Mouse (Mus musculus) adrenal gland, postnatal 36 days (tissue): ENCODE data around the gene H2-Ob. TPM values are rescaled to one million over a fixed set of nuclear protein-coding genes. Genes with fewer than 3 reads are reported as not detected.

ENCODE experiments used
- DNase-seq, 2 experiments: peaks; one replicate each; pipeline ENCODE4 v3.0.0; 2021; ENCODE audit warnings: mixed read lengths in 1 of 2
- total RNA-seq, 2 experiments: library from RNA; stranded (reverse); gene quantifications; 2 replicates each; pipeline ENCODE4 v1.2.3; 2021

Gene H2-Ob
- total RNA-seq, 2 experiments from 2014 or later: 0.33 to 0.73 TPM

DNA sequence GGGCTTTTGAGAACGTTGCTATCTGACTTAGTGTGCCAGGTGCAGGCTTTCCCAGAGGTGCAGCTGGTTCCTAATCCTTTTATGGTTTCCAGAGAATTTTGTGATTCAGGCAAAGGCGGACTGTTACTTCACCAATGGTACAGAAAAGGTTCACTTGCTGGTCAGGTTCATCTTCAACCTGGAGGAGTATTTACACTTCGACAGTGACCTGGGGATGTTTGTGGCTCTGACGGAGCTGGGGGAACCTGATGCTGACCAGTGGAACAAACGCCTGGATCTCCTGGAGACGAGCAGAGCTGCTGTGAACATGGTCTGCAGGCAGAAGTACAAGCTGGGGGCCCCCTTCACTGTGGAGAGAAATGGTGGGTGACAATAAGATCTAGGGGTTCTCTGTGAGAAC is 2.2 kb downstream of the H2-Ob start:
- DNase-seq: no peak

DNA sequence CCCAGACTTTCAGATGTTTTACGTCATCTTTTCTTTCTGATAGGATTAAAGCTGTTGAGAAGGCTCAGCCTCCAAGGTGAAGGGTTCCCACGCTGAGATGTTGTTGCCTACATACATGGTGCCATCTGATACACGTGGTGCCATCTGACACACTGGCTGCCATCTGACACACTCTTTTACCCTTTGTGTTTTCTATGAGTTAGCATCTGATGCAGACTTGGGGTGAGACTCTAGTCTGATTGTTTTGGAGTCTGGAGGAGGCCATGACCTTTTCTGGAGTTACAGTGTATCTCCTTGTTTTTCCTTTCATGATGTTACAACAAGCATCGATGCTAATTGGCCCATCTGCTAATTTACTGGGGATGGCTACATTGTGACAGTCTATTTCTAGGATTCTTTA is 6.0 kb downstream of the H2-Ob start:
- DNase-seq: no peak

DNA sequence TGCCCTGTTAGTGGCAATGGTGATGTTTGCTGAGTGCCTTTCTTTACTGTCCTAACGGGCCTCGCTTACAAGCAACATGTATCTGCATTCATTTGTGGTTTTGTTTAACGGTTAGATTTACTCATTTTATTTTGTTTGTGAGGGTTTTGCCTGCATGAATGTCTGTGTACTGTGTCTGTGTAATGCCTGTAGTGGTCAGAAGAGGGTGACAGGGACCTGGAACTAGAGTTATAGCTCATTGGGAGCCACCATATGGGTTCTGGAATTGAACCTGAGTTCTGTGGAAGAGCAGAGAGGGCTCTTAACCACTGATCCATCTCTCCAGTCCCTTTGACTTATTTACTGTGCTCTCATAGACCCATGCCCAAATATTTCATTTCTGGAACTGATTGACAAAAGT is 8.3 kb downstream of the H2-Ob start:
- DNase-seq: no peak

DNA sequence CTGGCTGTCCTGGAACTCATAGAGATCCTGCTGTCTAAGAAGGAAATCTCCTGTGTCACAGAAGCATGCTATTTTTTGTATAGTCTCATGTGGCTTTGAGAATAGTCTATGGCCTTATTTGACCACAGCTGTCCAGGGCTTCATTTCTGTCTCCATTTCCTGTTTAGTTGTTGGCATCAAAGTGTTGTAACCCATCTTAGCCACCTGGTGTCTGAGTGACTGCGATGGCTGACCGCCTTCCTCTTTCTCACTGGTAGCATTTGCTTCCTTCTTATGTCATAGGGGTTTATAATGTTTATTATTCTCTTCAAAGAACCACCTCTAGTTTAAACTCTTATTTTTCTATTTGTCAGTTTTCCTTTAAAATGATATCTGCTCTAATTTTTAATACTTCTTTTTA is 10.1 kb downstream of the H2-Ob start:
- no peak for DNase-seq

DNA sequence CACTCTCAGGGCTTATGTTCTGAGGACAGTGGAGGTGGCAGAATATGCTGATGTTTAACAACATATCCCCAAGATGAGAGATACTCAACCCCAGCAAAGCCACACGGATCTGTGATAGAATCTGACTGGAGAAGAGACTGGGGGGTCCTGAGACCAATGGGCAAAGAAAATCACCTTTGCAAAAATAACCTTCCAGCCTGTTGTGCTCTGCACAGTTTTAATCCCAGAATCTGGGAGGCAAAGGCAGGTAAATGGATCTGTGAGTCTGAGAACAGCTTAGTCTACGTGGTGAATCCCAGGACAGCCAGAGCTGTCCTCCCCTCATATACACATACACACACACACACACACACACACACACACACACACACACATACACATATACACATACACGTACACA is 10.7 kb downstream of the H2-Ob start:
- no peak for DNase-seq

DNA sequence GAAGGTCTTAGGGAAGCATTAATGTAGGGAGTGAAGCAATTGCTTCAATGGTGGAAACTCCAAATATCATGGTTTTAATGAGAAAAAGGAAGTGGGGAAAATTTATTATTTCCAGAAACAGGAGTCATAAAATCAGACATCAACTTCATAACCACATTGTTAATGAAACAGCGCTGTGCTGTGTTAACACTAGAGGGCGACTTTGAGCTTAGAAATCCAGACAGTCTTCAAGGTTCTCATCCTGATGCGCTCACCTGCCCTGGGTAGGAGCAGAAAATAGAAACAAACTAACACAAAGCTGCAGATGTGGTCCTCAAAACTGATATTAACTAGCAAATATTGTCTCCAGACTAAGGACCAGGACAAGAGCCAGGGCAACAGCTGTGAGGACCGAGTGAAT is 11.2 kb downstream of the H2-Ob start:
- peak; percentile 17 to 52 for DNase-seq

DNA sequence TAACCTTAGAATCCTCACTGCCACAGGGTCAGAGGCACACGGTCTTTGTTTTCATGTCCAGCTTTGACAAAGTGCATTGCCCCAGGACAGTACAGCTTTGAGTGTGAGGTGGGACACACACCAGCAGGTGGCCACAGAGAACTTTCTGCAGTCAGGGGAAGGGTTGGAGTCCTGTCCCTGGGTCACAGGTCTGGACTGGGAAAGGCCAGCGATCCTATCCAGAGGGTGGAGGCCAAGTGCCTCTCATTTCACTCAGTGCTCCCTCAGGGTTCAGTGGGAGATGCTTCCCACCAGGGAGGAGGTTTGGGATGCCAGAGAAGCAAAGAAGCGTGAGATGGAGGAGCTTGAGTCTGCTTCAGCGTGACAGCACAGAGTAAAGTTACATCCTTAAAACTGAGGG is 13.0 kb downstream of the H2-Ob start:
- no peak for DNase-seq

DNA sequence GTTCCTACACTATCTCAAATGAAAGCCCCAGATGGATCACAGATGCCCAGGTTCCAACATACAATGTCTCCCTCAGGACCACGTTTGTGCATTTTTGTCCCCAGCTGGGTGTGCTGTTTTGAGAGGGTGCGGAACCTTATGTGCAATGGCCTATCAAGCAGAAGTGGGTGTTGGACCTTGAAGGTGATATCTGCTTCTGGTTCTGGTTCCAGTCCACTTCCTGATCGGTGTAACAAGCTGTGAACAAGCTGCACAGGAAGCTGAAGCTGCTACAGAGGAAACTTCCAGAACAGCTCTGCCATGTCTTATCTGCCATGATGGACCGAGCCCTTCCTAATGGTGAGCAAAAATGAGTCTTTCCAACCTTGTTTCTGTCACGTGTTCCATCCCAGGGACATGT is 17.8 kb downstream of the H2-Ob start:
- DNase-seq: no peak

DNA sequence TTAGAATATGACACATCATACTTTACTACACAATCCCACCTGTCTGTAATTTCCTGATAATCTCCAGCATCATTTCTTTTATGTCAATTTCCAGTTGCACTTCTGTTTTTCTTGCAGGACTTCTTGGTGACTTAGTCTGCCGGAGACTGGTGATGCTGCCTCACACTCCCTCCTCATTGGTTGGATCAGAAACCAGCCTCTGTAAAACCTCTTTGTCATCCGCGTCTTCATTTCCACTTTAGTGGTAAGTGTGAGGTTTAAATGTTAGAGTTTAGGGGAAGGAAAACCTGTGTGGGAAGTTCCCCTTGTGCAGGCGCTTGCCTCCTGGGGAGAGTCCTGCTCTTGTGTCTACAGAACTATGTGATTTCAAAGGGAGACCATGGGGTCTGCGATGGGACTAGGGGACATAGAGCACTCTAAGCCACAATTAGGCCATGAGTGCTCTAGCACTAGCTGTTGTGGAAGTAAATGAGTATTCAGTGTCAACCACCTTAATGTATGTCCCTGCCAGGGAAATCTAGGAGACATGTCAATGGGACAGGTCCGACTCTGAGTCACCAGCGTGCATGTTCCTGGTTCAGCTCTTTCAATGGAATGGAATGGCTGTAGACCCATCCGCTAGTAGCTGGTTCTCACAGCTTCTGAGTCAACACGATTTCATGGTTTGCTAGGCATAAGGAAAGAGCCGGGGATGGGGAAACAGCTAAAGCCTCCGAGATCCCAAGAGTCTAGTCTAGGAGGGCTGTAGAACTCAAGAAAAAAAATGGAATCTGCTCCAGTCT is 19.1 kb downstream of the H2-Ob start, which contains the start of gene H2-Ab1:
Gene H2-Ab1 (plus strand): TSS at position 96 of the 782 bp plus-strand sequence.
- peak; percentile 79 to 83 for DNase-seq

DNA sequence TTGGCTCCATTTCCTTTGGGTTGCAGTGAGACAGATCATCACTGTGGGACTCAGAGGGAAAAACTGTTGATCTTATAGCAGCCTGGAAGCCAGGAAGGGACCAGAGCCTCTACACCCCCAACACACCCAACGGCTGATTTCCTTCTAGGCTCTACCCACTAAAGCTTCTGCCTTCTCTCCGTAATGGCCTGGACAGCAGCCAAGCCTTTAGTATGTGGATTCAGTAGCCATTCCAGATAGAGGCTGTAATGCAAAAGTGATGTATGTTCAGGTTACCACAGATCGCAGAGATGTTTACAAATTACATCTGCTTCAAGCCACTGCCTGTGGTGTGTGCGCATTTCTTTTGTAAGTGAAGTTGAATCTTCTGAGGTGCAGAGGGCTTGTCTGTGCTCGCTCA is 21.8 kb downstream of the H2-Ob start:
- no peak for DNase-seq

DNA sequence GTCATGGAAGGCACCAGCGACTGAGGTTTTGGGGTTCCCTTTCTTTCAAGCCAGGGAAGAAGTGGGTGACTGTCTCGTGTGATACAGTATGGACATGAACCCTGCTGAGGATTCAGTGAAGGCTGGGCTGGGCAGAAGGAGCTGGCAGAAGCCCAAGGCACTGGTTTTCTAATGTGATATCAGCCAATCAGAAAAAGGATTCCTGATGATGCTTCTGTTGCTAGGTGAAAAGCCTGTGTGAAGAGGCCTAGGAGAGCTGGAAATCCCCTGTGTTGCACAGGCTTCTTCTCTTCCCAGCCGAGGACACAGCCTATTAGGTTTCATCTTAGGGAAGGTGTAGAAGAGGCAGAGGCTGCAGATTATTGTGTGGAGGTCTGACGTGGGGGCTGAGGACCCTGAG is 22.8 kb downstream of the H2-Ob start:
- DNase-seq: peak; percentile 59 to 77

DNA sequence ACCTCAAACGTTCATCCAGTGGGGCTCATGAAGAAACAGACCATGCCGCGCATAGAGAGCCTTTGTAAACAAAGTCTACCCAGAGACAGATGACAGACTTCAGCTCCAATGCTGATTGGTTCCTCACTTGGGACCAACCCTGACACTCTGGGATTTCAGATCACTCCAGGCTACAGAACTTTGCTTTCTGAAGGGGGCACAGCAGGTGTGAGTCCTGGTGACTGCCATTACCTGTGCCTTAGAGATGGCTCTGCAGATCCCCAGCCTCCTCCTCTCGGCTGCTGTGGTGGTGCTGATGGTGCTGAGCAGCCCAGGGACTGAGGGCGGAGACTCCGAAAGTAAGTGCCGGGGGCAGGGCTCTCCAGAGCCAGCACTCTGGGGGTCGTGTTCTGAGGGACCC is 24.4 kb downstream of the H2-Ob start:
- peak; percentile 59 to 71 for DNase-seq

DNA sequence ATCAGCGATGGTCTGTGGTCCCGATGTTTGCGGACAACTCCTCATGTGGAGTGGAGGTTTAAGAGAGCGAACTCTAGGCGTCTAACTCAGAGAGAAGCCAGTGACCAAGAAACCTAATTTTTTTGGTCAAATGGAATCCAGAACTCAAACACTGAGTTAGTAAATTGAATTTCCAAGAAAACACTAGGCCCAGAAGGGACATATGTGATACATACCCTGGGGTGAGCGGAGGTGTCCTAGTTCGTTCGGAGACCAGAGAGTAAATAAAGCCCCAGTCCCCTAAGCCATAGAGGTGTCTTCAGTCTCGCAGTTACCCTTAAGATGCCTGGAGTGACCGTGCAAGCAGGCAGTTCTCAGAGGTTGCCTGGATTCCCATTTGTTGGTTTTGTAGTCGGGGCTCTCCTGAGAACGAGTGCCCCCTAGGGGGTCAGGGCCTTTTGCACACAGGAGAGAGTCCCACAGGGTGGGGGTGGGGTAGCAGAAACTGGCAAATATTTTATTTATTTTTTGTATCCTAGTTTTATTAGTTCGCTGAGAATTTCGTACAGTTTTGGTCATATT is 25.2 kb downstream of the H2-Ob start:
- peak in 1 of 2 experiments; percentile 29 for DNase-seq

DNA sequence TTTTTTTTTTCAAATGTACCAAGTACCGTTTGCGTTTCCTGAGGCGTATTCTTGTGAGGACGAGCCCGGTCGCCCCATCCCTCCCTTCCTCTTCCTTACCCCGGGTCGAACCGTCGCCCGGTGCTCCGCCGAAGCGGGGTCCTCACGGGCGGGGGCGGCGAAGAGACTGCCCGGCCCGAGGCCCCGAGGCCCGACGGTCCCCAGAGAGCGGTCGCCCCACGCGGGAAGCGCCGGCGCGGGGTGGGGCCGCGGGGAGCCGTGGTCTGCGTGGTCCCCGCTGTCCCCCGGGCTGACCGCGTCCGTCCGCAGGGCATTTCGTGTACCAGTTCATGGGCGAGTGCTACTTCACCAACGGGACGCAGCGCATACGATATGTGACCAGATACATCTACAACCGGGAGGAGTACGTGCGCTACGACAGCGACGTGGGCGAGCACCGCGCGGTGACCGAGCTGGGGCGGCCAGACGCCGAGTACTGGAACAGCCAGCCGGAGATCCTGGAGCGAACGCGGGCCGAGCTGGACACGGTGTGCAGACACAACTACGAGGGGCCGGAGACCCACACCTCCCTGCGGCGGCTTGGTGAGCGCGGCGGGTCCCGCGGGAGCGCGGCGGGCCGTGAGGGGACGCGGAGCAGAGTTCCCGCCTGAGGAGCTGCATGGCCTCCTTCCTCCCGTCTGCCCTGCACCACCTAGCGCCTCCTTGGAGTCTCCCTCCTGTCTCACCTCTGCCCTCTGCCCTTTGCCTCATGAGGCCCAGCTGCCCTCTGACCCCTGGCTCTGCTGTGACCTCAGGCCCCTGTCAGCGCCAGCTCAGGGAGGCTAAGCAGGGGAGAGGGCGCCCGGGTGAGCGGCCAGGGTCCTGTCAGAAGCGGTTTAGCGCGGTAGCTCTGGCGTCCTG is 26.0 kb downstream of the H2-Ob start:
- peak in 1 of 2 experiments; percentile 8 for DNase-seq

DNA sequence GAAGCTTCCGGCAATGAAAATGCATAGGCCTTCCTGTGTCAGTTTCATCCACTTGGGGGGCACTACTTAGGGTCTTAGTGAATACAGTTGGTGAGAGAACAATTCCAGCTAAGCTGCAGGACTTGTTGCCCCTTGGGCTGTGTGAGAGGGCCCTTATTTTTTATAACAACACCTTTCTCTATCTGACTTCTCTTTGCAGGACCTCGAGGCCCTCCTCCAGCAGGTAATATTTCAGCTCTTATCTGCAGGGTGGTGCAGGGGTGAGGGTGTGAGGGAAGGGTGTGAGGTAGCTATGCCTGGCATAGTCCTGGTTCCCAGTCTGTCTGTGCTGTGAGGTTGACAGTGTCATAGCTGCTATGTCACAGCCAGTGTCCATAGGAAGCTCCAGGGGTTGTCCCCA is 29.6 kb downstream of the H2-Ob start:
- no peak for DNase-seq

DNA sequence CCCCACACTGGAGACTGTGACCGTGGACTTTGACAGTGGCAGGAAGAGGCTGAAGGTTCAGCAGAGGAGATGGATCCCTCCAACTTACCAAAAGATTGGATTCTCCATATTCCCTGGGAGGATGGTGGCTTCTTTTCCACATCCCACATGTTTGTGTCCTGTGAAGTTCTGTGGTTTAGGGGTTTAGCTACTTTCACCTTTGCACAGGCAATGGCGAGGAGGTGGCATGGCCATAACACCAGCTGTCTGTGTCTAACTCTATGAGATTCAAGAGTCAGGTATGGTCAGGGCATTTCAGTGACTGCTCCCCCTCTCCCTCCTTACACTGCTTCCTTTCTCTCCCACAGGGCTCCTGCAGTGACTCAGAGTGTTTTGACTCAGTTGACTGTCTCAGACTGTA is 30.0 kb downstream of the H2-Ob start:
- DNase-seq: no peak

DNA sequence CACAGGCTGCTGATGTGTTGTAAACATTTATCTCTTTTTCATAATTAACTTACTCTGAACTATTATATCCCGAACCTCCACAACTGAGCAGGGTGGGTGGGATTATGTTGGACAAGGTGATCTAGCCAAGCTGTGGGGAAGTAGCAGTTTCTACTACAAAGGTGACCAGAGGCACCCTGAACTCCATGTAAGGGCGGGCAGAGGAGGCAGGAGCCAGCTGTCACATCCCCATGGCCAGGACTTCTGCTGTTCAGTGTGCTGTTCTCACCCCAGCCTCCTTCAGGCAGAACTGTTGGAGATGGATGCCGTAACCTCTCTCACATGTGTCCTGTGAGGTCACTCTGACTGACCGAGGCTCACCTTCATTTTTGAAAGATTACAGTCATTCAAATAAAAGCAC is 31.1 kb downstream of the H2-Ob start:
- no peak for DNase-seq

DNA sequence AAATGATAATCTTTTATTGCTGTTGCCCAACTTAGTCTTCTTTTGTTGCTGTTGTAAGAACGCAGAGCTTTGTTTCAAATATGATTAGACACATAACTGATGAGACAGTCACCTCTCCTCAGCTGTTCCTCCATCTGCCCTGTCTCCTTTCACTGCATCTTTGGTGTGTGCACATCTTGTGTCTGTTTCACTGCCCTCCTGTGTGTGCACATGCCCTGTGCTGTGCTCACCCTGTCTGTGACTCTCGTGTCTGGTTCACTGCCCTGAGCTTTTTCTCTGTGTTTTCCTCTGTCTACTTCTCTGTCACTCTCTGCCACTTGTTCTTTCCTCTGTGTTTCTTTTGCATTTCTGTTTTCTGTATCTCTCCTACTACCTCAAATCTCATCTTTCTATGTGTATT is 31.5 kb downstream of the H2-Ob start:
- no peak for DNase-seq

DNA sequence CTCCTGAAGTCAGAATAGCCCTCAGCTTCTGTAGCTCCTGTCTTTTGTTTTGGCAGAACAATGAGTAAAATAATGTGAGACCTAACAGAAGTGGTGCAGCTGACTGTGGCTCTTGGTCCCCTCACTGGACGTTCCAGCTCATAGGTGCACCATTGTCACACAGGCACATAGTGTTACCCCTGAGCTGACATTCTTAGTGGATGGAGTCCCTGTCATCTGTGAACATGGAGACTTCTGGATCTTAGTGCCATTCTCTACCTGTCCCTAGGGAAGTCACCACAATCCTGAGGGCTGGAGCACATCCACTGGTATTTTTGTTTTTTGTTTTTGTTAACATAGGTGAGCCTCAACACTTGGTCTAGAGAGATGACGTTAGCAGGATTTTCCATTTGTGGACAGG is 32.2 kb downstream of the H2-Ob start:
- no peak for DNase-seq

DNA sequence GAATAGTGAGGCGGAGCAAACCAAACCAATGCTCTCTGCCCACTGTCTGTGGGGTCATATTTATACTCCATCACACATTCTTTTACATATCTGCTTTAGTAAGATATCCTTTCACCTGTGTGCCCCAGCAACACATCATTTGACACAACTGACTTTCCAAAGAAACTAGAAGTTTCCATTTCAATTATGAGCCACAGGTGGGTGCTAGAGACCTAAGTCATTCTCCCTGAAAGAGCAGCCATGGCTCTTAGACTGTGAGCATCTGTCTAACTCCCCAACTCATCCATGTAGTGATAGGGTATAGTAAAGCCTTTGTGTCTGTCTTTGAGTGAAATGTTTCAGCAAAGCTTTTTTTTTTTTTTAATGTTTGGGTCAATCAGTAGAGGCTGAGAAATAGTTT is 33.4 kb downstream of the H2-Ob start:
- DNase-seq: no peak

DNA sequence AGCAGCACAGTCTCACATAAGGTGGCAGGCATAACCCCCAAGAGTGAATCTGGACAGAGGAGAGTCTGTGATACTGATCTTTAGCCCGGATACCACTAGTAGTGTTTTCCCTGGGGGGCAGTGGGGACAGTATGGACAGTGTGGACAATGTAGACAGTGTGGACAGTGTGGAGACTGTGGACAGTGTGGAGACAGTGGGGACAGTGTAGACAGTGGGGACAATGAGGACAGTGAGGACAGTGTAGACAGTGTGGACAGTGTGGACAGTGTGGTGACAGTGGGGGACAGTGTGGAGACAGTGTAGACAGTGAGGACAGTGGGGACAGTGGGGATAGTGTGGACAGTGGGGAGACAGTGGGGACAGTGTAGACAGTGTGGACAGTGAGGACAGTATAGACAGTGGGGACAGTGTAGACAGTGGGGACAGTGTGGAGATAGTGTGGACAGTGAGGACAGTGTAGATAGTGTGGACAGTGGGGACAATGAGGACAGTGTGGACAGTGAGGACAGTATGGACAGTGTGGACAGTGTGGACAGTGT is 41.9 kb downstream of the H2-Ob start:
- DNase-seq: no peak

DNA sequence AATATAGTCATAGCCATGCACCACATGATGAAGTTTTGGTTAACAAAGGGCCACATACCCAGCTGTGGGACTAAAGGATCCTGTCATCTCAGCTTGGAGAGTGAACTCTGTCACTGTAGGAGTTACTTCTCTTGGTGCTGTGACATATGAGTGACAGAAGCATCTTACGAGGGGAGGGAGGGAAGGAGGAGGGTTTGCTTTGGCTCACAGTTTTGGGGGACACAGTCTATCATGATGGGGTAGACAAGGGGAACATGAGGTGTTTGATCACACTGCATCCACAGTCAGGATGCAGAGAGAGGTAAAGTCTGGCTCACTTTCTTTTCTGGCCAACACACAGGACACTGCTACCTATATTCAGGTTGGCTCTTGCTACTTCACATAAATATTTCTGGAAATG is 43.1 kb downstream of the H2-Ob start:
- no peak for DNase-seq

DNA sequence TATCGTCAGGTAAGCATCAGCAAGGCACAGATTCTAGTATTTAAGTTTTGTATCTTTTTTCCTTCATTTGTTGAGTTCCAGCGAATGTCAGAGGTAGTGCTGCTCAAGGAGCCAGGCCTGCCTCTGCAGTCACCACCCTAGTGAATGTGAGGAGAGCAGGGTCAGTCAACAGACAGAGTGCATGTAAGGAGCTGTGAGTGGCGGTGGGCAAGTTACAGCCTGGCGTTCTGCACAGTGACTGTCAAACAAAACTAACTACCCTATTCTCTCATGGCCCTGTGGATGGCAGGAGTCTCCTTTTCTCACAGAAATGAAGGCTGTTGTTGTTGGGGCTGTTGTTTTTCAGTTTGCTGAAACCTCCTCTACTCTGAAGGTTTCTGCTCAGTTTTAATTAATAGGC is 46.7 kb downstream of the H2-Ob start:
- no peak for DNase-seq
